Mouse (Mus musculus) embryonic fibroblast, embryonic 13.5 days (primary cell): Measurements from ENCODE around the gene H2-Q6.
"Not testable (repeated sequence)": the region's sequence is repeated elsewhere in the genome, so short reads cannot be mapped to it uniquely, and the experiment has no call there.

Experiments
- CTCF ChIP-seq: IDR thresholded peaks from 2 replicates; pipeline ENCODE4 v1.5.1; 2011; ENCODE audit warnings: mild to moderate bottlenecking, control low read depth, low read length, moderate library complexity, borderline replicate concordance; ENCODE audit not compliant: insufficient read depth
- POLR2A ChIP-seq: IDR thresholded peaks from 2 replicates; pipeline ENCODE4 v1.6.1; 2011; ENCODE audit warnings: low read depth, mild to moderate bottlenecking, control low read depth, low read length, moderate library complexity

DNA sequence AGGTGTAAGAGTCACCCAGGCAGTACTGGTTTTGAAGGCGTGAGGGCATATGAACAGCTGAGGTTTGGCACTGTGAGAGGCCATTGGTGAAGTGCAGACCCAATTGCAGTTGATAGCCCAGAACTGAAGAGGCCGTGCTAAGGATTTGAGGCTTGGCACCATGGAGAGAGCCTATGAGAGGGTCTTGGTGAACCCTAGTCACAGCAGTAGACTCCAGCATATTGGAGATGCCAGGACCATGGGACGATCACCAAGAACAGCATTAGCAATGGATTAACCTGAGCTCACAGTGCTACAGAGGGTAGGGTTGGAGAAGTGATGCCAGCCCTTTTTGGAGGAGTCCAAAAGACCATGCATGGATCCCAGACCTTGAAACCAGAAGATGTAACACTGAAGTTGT, 7.5 kb downstream of the H2-Q6 start:
- not testable (repeated sequence) for TF ChIP-seq CTCF, POLR2A
